ENCODE assay signal across 8 mouse cellular contexts in the genomic region with DNA sequence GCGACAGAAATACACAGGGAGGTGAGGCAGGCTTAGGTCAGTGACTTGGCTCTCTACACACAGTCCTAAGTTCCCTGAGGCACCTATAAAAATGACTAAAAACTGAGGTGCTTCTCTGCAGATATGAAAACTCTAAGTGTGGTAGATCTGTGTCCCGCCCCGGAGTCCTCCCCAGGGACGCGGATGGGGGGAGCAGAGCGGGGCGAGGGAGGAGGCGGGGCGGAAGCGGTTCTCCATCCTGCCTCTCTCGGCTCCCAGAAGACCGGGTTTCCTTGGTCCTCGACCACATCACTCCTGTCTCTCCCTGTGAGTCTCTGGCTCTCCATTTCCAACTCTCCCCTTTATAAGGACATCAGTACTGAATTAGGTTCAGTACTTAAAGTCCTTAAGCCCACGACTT. TPM values are rescaled to one million over a fixed set of nuclear protein-coding genes. Genes with fewer than 3 reads are reported as not detected.
DNase-seq lines count a peak whose midpoint lies in the region; ATAC-seq lines count a peak whose summit lies in the region.

No protein-coding gene starts in this region.

- peak; percentile 45 for DNase-seq in gastrocnemius, adult 18-20 months (ENCODE audit: low spot score)
- DNase-seq in gastrocnemius, postnatal 10 days = no peak
- peak; percentile 81 for DNase-seq in NIH3T3 (ENCODE audit: low read depth)
- no peak for DNase-seq in ovary, postnatal 14 days (ENCODE audit: low spot score)
- no peak for DNase-seq in frontal cortex, adult 2 months (ENCODE audit: extremely low spot score in 1 of 2, low spot score in 1 of 2)

- H3K36me3 ChIP-seq in forebrain, embryonic 15.5 days = no peaks in the 10 kb centered on the region
- H3K36me3 ChIP-seq in intestine, embryonic 16.5 days (ENCODE audit: control insufficient read depth, insufficient read depth, low read length) = no peaks in the 10 kb centered on the region

- H3K4me2 ChIP-seq in forebrain, embryonic 15.5 days (replicated peaks) = peak overlapping the region; percentile 25
- peak overlapping the region; percentile 53 for H3K4me2 ChIP-seq in intestine, embryonic 16.5 days (ENCODE audit: low read depth, low read length)

- H3K4me1 ChIP-seq in forebrain, embryonic 15.5 days = peaks cover 25% of the 10 kb centered on the region
- H3K4me1 ChIP-seq in intestine, embryonic 16.5 days (ENCODE audit: control insufficient read depth, insufficient read depth, low read length) = peaks cover 22% of the 10 kb centered on the region

- H3K4me3 ChIP-seq in forebrain, embryonic 15.5 days = peak overlapping the region; percentile 12
- H3K4me3 ChIP-seq in intestine, embryonic 16.5 days (ENCODE audit: low read length) = peak overlapping the region; percentile 29

- no peaks in the 10 kb centered on the region for H3K9me3 ChIP-seq in forebrain, embryonic 15.5 days
- no peaks in the 10 kb centered on the region for H3K9me3 ChIP-seq in intestine, embryonic 16.5 days (ENCODE audit: control insufficient read depth, low read length)

- no peak for ATAC-seq in forebrain, embryonic 15.5 days (replicated peaks)
- ATAC-seq in intestine, embryonic 16.5 days = peak; percentile 17; the same call in 1 of the 2 replicates
- 0 out of 2 replicates have a peak, but pooled peaks have one; percentile 6 for ATAC-seq in megakaryocyte progenitor cell, adult 5-6 weeks (replicated peaks; ENCODE audit: poor library complexity)

- H3K27me3 ChIP-seq in forebrain, embryonic 15.5 days = peaks cover 38% of the 10 kb centered on the region
- H3K27me3 ChIP-seq in intestine, embryonic 16.5 days (replicated peaks; ENCODE audit: control insufficient read depth, insufficient read depth, low read length) = 0 out of 2 replicates have a peak, but pooled peaks cover 4% of the 10 kb centered on the region

- 4% methylated on average over 14 of the region's 14 CpGs for WGBS in forebrain, embryonic 15.5 days
- WGBS in intestine, embryonic 16.5 days = under 1% methylated on average over 14 of the region's 14 CpGs

- 0 out of 2 replicates have a peak overlapping the region, but pooled peaks have one; percentile 17 for H3K9ac ChIP-seq in forebrain, embryonic 15.5 days (replicated peaks)
- peak overlapping the region; percentile 50; the same call in 1 of the 2 replicates for H3K9ac ChIP-seq in intestine, embryonic 16.5 days (ENCODE audit: low read depth, low read length)

- no peak overlapping the region for H3K27ac ChIP-seq in forebrain, embryonic 15.5 days (replicated peaks)
- H3K27ac ChIP-seq in intestine, embryonic 16.5 days (ENCODE audit: low read length) = no peak overlapping the region

RNA-seq across cellular contexts. Expression of a gene that starts 16.8 kb away (rescaled TPM):
- total RNA-seq in gastrocnemius, adult 18-20 months (2021) = not detected
- total RNA-seq in gastrocnemius, postnatal 10 days (2021) = not detected
- not detected in 2 replicates for polyA plus RNA-seq in forebrain, embryonic 15.5 days (2015; fragmentation: Nextera tagmentation; extraction: Ambion mirVana)
- polyA plus RNA-seq in intestine, embryonic 16.5 days (2015; fragmentation: Nextera tagmentation; extraction: Ambion mirVana) = not detected in 2 replicates
- total RNA-seq in megakaryocyte progenitor cell, adult 5-6 weeks (2015) = not detected in 2 replicates
- not detected in 2 replicates for total RNA-seq in megakaryocyte progenitor cell, adult 5-6 weeks (2017)
- 4.8 TPM in 2 replicates for polyA plus RNA-seq in frontal cortex, adult 2 months (2012; rRNA removed)

RNA-seq across cellular contexts. Expression of a gene that starts 32.7 kb away (rescaled TPM):
- total RNA-seq in gastrocnemius, adult 18-20 months (2021) = 10 to 100 TPM; 26.5 to 27.9 TPM
- 10 to 100 TPM; 23.7 to 27.8 TPM for total RNA-seq in gastrocnemius, postnatal 10 days (2021)
- polyA plus RNA-seq in forebrain, embryonic 15.5 days (2015; fragmentation: Nextera tagmentation; extraction: Ambion mirVana) = 48.4 and 50.1 TPM in 2 replicates
- polyA plus RNA-seq in intestine, embryonic 16.5 days (2015; fragmentation: Nextera tagmentation; extraction: Ambion mirVana) = 40.5 and 43.1 TPM in 2 replicates
- 26.1 and 27.2 TPM in 2 replicates for total RNA-seq in megakaryocyte progenitor cell, adult 5-6 weeks (2015)
- total RNA-seq in megakaryocyte progenitor cell, adult 5-6 weeks (2017) = 55.6 and 67.3 TPM in 2 replicates
- 35.1 and 36.1 TPM in 2 replicates for polyA plus RNA-seq in frontal cortex, adult 2 months (2012; rRNA removed)

Comparison
In these comparisons a context has a peak if more than half of its experiments do, and no peak if none do; other contexts are left out.
1. DNase-seq: peak in gastrocnemius, adult 18-20 months (single experiment) and NIH3T3 (single experiment); none in gastrocnemius, postnatal 10 days (single experiment), ovary, postnatal 14 days (single experiment) and frontal cortex, adult 2 months (0 of 2).